Mouse (Mus musculus): ENCODE results near the gene Ech1.
A peak's percentile ranks its signal among the peaks of the same experiment; 100 is the strongest.

Gene Ech1

DNA sequence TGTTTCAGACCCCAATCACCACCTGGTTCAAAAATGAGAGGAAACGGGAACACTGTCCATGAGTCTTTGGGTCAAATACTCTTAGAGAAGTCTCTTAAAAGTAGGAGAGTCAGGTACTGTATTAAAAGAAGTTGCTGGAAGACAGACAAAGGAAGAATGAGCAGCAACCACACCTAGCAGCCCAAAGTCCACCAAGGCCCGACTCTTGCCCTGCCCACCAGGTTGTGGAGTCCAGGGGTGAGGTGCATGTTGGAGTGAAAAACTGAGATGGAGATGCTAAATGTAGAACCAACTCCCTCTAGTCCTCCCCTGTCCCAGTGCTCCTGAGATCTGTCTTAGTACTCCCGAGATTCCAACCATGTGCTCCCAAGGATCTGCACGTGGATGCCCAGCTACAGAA, 25.6 kb downstream of the Ech1 start:
- no peak for DNase-seq (ENCODE audit: low read depth in 2 of 2, low spot score in 2 of 2)

DNA sequence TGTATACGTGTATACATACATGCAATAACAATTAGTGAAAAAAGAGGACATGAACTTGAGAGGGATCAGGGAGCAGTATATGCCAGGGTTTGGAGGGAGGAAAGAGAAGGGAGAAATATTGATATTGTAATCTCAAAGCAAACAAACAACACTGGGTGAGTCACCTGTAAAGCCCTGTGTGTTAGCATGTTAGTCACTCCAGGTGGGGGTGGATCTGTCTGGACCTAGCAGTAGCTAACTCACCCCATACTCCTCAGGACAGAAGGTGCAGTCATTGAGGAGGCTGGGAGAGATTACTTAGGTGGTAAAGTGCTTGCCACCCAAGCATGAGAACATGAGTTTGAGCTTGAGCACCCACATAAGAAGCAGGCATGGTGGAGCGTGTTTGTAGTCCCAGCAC, 34.9 kb downstream of the Ech1 start:
- DNase-seq (ENCODE audit: low read depth in 2 of 2, low spot score in 2 of 2): no peak

DNA sequence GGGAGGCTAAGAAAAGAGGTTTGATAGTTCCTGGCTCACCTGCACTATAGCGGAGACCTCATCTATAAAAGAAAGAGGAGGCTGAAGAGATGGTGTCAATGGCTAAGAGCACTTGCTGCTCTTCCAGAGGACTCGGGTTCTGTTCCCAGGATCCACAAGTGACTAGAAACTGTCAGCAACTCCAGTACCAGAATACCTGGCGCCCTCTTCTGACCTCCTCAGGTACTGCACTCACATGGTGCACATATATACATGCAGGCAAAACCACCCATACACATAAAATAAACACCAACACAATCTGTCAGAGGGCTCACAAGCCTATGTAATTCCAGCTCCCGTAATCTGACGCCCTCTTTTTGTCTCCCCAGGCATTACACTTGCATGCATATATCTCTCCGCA, 35.9 kb downstream of the Ech1 start:
- peak in 1 of 2 experiments; percentile 34 for DNase-seq (ENCODE audit: low read depth in 2 of 2, low spot score in 2 of 2)

DNA sequence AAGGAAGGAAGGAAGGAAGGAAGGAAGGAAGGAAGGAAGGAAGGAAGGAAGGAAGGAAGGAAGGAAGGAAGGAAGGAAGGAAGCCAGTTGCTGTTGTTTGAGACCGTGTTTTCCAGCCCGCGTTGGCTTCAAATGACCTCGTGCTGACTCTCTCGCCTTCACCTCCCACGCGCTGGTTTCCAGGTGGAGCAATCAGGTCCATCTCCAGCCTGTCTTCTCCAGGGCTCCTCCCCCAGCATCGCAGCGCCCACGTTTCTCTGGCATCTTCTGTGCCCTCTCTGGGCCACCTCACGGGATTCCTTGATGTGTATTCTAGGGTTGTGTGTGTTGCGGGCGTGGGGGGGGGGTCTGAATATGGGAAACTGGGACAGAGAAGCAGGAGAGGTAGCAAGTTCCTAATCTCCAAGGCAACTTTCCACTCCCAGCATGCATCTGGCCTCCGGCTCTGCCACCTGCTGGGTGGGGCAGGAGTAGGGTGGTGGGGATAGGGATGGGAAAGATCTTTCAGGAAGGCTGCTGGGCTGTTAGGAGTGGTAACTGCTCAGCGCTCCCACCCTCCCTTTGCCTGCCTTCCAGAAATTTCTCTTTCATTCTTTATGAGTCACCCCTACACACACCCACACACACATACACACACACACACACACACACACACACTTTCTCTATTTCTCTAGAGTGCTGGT, 37.9 kb downstream of the Ech1 start:
- DNase-seq (ENCODE audit: low read depth in 2 of 2, low spot score in 2 of 2): no peak

DNA sequence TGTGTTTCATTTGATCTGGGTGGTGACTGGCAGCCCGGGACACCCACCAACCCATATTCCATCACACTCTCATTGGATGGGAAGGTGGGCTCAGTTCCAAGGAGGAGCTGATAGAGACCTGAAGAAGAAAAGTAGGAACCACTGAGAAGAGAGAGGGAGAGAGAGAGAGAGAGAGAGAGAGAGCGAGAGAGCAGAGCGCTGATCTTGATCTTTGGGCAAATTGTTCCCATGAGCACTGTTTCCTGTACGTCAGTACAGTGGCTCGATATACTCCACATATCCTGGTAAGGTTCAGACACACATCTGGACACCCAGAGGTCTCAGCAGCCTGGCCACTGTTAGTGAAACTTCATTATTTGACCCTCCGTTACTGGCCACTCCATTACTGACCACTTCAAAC, 38.5 kb downstream of the Ech1 start, which contains the start of gene Lgals7:
Gene Lgals7 (plus strand): TSS at position 314 of the 400 bp plus-strand sequence.
- no peak for DNase-seq (ENCODE audit: low read depth in 2 of 2, low spot score in 2 of 2)

DNA sequence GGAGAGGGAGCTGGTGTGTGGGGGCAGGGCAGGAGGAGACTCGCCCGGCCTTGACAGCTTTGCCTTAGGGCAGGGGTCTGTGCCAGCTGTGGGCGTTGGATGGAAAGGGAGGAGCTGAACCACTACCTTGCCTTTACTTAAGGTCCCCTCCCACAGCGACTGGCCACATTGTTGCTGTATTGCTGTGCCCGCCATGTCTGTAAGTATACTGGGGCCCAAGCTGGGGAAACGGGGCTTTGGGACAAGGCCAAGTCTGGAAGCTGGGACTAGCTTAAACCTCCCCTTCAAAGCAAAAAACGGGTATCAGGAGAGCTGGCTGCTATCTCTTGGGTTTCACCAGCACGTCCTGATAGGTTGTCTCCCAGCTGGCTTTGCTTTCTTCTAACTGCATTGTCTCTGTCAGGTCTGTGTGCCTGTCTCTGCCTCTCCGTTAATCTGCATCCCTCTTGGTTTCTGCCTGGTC, 39.3 kb downstream of the Ech1 start:
- no peak for DNase-seq (ENCODE audit: low read depth in 2 of 2, low spot score in 2 of 2)

DNA sequence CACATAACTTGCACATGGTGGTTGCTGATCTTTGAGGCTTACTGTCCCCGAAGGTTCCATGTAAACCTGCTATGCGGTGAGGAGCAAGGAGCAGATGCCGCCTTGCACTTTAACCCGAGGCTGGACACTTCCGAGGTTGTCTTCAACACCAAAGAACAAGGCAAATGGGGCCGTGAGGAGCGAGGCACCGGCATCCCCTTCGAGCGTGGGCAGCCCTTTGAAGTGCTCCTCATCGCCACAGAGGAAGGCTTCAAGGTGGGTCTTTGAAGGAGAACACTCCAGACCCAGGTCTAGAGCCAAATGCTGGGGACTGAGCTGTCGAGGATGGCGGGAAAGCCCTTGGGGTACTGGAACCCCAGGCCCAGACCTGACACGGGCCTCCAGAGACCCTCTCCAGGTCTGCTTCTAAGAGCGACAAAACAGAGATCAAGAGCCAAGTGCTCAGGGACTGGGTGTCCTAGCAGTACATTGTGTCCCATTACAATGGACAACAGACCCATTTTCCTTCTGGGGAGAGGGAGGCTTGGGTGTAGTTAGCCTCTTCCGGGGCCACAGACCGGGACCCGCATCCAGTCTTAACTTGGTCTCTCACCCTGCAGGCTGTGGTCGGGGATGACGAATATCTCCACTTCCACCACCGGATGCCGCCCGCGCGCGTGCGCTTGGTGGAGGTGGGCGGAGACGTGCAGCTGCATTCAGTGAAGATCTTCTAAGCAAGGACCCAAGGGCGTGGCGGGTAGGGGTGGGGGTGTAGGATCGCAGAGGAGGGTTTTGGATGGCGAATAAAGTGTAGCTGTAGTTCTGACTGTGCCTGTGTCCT, 40.7 kb downstream of the Ech1 start:
- peak; percentile 95 to 98 for DNase-seq (ENCODE audit: low read depth in 2 of 2, low spot score in 2 of 2)

DNA sequence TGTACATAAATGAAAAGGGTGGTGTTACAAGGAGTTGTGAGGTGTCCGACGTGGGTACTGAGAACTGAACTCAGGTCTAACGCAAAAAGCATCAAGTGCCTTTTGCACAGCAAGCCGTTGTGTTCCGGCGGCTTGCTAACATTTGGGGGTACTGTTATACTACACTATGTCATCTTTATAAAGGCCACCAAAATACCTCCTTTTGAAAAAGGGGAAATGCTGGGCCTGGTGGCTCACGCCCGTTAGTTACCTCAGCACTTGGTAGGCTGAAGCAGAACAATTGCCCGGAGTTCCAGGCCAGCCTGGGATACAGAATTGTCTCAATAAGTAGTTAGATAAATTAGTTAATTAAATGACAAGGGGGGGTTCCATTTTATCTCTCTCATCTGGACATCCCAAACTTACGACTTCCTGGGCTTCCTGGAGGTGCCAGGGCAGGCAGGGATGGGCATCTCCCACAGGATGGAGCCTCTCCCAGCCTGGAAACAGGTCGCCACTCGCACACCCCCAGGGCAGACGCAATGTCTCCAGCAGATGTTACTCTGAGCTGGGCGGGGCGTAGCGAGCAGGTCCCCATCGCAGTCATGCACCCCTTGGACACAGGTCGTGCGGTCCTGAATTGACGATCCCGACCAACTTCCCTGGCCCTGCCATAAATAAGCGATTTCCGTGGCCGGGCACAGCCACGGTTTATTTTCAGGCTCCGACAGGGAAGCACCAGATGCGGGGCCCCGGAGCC, 41.9 kb downstream of the Ech1 start:
- no peak for DNase-seq (ENCODE audit: low read depth in 2 of 2, low spot score in 2 of 2)

DNA sequence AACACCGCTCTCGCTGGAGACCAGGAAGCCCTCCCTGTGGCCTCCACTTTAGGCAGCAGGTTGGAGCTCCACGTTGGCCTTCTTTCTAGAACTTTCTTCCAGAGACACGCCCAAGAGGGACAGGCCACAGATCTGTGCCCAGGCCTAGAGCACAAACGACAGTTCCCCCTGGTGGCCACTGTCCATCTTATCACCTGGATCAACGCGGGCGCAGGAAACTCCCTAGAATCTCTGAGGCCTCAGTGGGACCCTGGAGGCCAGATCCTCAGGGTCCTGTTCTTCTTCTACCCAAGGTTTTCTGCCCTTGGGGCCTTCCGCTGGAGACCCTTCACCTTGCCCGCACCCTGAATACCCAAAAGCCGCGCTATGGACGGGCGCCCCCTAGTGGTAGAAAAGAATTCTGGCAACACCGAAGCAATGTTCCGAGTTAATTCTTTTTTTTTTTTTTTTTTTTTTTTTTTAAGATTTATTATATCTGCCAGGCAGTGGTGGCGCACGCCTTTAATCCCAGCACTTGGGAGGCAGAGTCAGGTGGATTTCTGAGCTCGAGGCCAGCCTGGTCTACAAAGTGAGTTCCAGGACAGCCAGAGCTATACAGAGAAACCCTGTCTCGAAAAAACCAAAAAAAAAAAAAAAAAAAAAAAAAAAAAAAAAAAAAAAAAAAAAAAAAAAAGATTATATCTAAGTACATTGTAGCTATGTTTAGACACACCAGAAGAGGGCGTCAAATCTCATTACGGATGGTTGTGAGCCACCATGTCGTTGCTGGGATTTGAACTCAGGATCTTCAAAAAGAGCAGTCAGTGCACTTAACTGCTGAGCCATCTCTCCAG, 42.7 kb downstream of the Ech1 start:
- DNase-seq (ENCODE audit: low read depth in 2 of 2, low spot score in 2 of 2): peak; percentile 68 to 78

DNA sequence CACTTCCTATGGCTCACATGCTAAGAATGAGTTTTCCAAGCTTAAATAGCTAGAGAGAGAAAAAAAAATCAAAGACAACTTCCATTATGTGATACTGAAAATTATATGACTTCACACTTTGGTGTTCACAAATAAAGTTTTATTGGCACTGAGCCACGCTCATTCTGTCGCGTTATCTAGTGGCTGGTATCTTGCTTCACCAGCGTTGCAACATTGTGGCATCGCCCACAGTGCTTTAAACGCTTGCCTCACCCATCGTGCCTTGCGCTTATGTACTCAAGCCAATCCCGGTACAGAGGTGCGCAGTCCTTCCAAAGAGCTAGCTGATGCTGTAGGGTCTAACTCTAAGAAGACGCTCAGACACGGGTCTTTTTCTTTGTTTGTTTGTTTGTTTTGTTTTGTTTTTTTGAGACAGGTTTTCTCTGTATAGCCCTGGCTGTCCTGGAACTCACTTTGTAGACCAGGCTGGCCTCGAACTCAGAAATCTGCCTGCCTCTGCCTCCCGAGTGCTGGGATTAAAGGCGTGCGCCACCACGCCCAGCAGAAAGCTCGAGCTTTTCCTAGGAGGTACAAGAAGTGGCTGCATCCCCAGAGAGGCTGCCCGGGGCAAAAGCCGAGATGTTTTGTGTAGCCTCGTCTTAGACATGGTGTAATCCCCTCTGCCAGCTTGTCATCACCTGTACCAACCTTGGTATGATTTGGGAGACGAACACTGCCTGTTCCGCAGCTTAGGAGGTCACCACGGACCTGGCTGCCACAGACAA, 46.1 kb downstream of the Ech1 start:
- no peak for DNase-seq (ENCODE audit: low read depth in 2 of 2, low spot score in 2 of 2)

DNA sequence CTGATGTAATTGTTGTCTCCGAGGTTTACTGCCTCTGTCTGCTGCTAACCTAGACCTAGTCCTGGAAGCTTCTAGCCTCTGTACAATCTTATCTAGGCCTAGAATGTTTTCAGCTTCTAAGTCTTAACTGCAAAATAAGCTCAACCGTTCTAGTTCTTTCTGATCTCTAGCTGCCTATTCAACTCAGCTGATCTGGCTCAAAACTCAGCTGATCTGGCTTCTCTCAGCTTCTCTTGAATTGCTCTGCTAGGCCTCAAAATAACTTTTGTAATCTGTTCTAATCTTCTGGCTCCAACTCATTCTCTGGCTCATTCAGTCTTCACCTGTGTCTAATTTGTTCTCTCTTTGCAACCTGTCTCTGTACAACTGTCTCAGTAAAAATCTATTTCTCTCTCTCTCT, 49.5 kb downstream of the Ech1 start:
- DNase-seq (ENCODE audit: low read depth in 2 of 2, low spot score in 2 of 2): no peak

DNA sequence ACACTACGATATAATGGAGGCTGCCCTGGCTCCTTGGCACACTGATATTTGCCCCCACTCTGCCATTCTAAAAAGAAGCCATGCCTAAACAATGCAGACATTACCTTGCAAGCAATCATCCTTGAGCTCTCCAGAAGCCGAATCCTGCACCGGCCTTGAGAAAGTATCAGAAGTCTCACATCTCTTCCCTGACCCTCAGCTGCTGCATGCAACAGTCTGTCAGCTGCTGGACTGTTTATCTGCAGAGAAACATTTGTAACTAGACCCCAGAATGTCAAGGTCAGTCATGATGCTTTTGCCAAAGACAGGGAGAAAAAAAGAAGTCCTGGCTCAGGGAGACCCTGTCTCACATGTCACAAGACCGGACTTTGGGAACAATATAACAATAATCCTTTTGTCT, 51.1 kb downstream of the Ech1 start:
- no peak for DNase-seq (ENCODE audit: low read depth in 2 of 2, low spot score in 2 of 2)

DNA sequence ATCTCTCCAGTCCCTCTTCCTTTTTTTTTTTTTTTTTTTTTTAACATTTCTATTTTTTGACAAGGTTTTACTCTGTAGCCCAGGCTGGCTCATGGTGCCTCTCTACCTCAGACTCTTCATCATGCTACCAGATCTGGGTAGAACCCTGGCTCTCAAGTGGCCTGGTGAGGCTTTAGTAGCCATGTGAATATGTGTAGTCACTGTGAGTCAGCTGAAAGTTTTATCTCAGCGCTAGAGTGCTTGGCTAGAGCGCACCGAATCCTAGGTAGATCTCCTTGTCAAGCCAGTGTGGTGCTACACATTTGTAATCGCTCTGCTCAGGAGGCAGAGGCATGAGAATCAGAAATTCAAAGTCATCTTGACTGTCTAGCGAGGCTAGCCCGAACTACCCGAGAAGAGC, 52.1 kb downstream of the Ech1 start:
- no peak for DNase-seq (ENCODE audit: low read depth in 2 of 2, low spot score in 2 of 2)

DNA sequence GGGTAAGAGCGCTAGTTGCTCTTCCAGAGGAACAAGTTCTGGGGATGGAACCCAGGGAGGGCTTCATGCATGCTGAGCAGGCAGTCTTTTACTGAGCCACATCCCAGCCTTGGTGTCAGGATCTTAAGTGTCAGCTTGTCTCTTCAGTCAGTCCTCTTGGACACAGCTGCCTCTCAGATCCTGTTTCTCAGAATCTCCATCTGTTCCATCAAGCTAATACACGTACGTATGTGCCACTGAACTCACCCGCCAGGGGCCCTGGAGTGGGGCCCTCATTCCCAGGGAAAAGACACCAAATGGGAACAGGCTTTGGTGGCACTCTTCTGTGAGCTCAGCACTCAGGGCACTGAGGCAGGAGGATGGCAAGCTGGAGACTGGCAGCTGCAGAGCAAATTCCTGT, 52.8 kb downstream of the Ech1 start:
- no peak for DNase-seq (ENCODE audit: low read depth in 2 of 2, low spot score in 2 of 2)

DNA sequence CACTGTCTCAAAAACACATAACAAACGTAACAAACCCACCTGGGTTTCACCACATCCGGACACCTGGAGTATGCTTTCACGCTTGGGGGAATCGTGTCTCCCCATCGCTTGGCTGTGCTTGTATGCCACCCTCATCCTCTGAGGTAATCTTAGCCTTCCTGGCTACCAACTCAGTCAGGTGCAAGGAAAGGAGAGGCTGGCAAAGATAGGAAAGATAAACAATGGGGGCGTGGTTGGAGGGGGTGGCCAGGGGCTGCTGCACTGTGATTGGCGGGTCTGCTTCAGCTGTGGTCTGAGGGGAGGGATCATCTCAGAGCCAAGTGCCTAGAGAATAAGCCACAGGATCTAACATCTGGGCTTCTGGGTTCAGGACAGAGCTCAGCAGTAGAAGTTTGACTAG, 54.6 kb downstream of the Ech1 start:
- DNase-seq (ENCODE audit: low read depth in 2 of 2, low spot score in 2 of 2): no peak

DNA sequence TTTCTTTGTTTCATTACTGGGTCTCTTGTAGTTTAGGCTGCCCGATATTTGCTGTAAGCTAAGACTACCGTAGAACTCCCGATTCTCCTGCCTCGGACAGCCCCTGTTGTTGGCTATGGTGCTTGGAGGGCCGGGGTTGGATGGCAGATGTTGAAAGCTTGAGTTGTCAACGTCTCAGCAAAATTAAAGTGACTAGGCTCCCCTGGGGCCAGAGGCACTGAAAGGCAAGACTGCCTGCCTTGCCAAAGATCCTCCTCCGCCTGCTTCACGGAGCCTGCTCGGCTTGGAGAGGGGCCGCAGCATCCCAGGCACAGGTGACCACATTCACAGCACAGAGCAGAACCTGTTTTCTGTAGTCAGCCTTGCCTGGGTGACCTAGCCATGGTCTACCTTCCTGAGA, 55.5 kb downstream of the Ech1 start:
- DNase-seq (ENCODE audit: low read depth in 2 of 2, low spot score in 2 of 2): no peak

DNA sequence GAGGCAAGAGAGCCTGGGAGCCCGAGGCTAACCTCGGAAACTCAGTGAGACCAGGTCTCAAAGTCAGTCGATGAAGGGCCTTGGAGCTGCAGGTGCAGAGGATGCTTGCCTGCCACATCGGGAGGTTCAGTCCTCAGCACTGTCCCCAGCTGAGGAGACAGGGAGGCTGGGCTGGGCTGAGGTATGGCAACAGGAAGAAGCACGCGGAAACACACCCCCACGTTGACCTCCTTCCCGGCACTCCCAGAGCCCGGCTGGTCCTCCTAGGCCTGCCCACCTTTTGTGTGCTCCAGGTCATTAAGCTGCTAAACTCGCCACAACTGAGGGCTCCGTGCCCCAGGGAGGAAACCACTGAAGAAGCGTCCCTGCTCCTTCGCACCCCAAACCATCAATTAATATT, 56.2 kb downstream of the Ech1 start, which contains the start of gene Capn12:
Gene Capn12 (plus strand): TSS at position 224 of the 400 bp plus-strand sequence.
- no peak for DNase-seq (ENCODE audit: low read depth in 2 of 2, low spot score in 2 of 2)
